Mouse (Mus musculus): ENCODE measurements around the gene Togaram1.

Gene Togaram1

DNA sequence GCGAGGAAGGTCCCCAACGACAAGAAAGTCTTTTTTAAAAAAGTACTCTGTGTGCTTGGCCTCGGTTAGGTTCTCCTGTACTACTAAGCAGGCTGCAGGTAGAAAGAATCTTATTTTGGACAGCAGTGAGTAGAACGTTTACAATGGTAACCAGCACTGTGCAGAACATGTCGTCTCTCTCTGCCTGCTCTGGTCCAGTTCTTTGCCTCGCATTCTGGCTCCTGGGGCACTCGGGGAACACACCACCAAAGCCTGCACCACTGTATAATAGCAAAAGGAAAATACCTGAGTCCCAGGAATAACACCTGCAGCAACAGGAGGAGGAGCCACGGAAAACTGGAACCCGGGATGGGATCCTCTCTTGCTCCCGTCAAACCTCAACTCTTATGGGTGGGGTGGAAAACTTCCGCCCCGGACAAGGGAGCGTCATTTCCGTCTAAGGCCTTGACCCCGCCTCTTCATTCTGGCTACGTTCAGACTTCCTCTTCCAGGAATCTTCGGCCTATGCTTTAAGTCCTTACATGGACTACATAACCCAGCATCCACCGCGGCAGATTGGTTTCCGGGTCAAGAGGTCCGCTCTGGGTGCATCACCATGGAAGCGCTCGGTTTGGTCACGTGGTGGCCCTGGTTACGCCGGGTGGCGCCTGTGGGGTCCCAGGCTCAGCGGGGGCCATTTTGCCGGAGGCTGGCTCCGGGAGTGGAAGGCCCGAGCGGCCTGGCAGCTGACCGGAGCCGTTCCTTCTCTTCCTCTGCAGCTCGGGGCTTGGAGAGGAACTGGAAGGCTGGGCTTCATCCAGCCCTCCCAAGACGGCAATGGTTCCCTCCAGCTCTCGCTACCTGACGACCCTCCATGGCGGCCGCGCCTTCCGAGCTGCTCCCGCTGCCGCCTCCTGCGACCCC, at the start of gene Togaram1, which contains the start of gene Klhl28:
Gene Togaram1, plus strand, starts transcription at position 681 of the 903 bp plus-strand sequence.
Gene Klhl28, minus strand, starts transcription at position 411 of the 903 bp plus-strand sequence.
- peak; percentile 96 to 98 for DNase-seq

DNA sequence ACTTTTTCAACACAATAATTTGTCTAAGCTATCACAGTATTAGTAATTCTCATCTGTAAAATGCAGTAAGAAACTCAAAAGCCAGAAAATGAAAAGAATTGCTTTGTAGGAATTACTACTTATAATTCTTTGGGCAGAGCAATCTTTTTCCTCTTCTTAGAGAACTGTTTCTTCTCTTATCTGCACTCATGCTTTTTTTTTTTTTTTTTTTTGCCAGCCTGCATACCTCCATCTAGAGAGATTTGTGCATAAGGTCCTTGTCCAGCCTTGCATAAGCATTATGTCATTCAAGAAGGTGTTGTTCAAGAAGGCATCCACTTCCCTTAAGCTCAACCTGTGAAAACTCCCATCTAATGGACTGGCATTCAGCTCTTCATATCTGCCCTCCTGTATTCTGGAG, 48.9 kb upstream of the Togaram1 start:
- no peak for DNase-seq

DNA sequence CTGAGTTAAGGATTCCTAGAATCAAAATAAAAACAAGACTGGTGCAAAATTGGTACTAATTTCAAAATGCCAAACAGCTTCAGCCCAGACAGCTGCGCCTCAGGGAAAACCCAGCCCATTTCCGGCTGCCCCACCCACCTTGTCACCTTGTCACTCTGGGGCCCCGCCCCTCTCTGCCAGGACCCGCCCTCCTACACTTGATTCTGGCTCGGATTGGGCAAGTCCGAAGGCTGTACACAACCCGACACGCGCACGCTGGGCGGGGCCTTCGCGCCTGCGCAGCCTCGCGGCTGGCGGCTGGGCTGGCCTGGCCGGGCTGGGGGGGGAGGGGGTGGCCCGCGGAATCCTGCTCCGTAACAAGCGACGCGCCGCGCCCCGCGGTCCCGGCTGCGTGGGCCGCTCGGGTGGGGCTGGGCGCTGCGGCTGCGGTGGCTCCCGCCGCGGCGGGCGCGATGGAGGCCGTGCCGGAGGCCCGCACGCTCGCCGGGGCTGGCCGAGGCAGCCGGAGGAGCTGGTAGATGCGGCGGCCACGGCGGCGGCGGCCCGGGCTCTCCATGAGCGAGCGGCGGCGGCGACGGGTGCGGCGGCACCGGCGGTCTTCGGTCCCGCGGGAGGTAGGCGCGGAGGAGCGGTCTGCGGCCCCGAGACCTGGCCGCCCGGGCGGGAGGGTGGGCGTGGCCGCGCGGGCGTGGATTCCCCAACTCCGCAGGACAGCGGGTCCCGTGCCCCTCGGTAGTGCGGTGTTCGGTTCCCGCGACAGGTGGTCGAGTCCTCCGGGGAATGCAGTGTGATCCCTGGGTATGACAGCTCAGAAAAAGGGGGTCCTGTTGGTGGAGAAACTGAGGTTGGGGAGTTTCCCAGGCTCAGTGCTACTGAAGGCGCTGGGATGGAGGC, 47.8 kb upstream of the Togaram1 start, which contains the start of gene Gm527:
Gene Gm527, plus strand, starts transcription at position 329 of the 894 bp plus-strand sequence.
- peak; percentile 91 to 95 for DNase-seq

DNA sequence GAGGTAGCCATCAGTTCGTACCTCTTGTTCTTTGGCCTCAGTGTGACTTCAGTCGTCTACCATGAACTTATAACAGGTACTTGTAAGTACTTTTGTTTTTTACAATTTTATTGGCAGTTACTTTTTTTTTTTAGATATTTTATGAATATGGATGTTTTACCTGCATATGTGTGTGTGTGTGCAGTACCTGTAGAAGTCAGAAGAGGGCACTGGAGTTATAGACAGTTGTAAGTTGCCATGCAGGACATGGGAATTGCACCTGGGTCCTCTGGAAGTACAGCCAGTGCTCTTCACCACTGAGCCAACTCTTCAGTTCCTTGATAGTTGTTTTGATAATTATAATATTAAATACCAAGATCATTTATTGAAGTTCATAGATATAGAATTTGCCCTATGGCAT, 28.1 kb upstream of the Togaram1 start:
- no peak for DNase-seq

DNA sequence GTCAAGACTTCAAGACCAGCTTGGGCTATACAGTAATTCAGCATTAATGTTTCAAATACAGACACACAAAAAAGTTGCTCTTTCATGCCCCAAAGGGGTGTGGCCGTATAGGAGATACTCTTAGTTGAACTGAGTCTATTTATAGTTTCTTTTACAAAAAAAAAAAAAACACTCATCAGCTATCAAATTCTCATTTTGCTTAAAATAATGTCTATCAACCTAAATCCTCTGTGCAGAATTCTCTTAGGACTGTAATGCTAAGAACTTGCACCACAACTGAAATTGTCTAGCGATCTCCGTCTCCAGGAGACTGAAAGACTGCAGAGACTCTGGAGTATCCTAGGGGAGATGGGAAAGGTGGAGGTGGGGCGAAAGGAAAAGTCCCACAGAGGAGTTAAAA, 1.0 kb upstream of the Togaram1 start:
- no peak for DNase-seq

DNA sequence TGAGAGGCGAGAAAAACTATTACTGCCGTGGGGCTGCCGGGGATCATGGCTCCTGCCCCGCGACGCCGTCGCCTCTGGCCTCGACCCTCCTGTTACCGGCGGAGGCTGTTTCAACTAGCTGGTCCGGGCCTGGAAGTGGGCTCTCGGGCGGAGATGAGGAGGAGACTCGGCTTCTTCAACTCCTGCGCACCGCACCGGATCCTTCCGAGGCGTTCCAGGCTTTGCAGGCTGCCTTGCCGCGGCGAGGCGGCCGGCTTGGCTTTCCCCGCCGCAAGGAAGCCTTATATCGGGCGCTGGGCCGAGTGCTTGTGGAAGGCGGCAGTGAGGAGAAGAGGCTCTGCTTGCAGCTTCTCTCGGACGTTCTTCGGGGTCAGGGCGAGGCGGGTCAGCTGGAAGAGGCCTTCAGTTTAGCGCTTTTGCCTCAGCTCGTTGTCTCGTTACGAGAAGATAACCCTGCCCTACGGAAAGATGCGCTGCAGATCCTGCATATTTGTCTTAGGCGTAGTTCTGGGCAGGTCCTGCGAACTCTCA, 562 bp downstream of the Togaram1 start:
- DNase-seq = peak in 1 of 2 experiments; percentile 54

DNA sequence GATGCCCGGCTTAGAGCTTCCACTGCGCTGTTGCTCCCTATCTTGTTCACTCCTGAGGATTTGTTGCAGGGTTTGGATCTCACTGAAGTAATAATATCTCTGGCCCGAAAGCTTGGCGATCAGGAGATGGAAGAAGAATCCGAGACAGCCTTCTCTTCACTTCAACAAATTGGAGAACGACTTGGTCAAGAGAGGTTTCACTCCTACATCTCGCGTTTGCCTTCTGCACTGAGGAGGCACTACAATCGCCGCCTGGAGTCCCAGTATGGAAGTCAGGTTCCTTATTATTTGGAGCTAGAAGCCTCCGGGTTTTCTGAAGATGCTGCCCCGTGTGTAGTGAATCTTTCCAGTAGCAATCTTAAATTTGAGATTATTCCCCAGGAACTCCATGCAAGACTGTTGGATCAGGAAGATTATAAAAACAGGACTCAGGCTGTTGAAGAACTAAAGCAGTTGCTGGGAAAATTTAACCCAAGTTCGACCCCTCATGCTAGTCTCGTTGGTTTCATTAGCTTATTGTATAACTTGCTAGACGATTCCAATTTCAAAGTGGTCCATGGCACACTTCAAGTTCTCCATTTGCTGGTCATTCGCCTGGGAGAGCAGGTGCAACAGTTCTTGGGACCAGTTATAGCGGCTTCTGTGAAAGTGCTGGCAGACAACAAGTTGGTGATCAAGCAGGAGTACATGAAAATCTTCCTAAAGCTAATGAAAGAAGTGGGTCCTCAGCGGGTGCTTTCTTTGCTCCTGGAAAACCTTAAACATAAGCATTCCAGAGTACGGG, 1.2 kb downstream of the Togaram1 start:
- DNase-seq = peak in 1 of 2 experiments; percentile 4

DNA sequence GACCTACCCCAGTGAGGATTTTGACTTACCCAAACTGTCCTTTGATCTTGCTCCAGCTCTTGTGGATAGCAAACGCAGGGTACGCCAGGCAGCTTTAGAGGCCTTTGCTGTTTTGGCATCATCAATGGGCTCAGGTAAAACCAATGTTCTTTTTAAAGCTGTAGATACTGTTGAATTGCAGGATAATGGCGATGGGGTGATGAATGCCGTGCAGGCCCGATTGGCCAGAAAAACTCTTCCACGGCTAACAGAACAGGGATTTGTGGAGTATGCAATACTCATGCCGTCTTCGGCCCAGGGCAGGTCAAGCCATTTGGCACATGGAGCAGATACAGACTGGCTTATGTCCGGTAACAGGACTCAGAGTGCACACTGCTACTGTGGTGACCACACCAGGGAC, 1.9 kb downstream of the Togaram1 start:
- DNase-seq = peak in 1 of 2 experiments; percentile 6

DNA sequence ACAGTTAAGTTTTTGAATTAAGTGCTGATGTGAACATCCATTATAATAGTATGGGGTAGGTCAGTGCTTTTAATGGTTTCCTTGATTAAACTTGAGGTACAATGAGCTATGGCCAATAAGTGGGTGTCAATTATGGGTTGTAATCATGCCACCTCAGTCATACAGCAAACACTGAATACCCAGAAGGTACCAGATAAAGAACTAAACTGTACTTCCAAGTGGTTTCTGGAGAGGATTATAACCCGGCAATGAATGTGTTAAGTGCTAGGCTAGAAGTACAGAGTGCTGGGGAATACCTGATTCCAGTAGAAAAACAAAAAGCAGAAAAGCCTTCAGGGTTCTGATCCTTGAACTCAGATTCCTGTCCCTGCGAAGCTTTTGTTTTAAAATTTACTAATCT, 2.5 kb downstream of the Togaram1 start:
- no peak for DNase-seq

DNA sequence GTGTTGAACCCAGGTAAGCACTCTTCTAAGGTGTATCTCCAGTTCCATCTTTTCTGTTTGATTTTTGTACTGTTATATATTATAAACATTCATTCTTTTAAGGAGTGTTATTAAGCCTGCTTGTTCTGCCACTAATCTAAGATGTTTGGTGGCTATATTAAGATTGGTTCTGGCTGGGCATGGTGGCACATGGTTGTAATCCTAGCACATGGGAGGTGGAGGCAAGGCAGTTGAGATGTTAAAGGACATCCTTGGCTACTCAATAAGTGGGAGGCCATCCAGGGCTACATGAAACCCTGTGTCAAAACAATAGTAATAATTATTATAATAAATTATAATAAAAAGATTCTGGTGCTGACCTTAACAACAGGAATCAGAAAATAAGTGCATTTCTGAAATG, 5.8 kb downstream of the Togaram1 start:
- DNase-seq = no peak

DNA sequence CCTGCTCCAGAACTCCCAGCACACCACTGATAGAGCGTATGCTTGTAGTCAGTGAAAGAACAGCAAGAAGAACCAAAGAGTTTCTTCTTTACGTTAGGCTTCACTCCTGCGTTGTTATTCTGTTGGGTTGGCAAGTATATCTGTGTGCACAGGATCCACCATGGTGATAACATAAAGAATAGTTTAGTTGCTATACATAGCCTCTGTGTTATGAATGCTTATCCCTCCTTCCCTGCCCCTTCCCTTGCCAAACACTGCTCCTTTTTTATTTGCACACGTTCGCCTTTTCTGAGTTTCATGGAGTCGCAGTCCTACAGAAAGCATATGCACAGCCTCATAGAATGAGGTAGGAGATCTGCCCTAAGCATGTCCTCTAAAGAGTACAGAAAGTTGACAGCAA, 6.5 kb downstream of the Togaram1 start:
- DNase-seq = no peak

DNA sequence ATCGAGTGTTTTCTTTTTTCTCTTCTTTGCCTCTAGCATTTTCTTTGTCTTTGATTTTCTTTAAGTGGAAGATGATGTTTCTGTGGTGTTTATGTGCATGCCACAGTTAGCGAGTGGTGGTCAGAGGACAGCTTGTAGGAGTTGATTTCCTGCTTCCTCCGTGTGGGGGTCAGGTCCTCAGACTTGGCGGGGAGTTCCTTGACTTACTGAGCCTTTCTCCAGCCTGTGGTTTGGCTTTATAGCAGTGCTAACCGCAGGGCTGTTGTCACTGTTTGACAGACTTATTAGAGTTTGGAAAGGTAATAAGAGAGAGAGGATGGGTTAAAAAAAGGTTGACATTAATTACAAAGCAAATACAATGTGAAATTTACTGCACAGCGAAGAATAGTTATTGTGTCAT, 10.0 kb downstream of the Togaram1 start:
- DNase-seq = no peak

DNA sequence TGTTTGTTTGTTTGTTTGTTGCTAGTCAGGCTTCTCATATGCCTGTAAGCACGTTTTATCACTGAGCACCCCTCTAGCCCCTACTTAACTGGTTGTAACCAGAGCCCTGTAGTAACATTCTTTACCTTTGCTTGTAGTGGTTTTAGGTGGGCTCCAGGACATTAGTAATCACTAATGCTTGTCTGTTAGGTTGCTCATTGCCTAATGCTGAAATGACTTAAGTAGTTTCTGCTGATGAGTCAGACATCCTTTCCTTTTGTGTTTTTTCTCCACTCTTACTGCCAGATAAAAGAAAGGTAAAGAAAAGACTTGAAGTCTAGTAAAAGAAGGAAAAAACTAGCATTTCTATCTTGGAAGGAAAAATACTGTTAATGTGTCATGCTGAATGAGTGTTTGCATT, 10.6 kb downstream of the Togaram1 start:
- DNase-seq = no peak

DNA sequence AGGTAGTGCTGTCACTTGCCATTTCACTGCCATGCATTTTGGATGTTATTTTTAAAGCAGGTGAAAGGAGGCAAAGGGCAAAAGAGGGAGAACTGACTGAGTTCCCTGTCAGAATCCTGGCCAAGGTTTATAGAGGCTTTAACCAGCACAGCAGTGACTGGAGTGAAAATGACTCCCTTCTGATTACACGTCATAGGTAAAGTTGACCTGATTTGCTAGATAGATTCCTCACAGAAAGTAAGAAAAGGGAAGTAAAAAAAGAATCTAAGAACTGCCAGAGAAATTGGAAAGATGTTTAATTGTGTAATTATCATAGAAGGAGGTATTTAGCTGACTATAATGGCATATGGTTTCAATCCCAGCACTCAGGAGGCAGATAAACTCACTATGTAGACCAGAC, 11.9 kb downstream of the Togaram1 start:
- no peak for DNase-seq

DNA sequence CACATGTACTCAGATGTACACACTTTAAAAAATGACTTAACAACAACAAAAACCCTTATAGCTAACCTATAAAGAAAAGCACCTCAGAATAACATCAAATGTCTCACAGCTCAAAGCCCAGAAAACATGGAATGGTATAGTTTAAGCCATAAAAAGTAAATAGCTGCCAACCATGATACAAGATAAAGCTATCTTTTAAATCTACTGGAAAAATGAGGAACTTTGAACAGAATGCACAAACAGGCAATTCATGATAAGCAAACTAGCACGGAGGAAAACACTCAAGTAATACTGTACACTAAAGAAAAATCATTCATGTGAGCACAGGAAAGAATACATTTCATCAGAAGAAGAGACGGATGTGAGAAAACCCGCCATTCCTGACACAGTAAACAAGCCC, 42.1 kb downstream of the Togaram1 start:
- no peak for DNase-seq

DNA sequence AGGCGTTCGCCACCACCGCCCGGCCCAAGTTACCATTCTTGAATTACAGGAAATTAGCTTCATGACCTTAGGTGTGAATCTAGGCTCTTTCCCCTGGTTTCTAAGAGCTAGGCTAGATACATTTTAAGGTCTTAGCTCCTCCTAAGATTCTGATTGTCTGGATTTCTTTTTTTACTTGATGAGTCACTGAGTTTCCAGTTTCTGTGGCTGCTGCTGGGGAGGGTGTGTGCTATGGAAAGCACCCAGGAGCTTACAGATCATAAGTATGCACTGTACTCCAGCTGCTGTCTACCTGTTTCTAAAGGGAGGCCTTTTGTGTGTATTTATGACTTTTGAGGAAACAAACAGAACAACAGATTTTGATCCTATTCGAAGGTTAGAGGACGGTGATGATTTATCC, 57.2 kb downstream of the Togaram1 start:
- no peak for DNase-seq

DNA sequence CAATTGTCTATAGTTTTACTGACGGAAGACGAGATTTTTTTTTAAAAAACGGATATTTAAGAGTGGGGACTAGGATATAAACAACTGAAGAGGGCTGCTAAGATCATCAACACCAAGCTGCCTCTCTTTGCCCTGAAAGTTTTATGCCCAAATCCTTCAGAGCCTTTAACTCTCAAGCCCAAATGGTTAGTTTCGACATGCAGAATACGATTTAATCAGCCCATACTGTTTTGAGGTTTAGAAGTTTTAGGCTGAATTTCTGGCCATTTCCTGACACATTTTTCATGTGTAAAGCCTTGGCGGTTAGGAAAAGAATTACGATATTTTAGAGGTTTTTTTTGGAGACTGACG, 70.2 kb downstream of the Togaram1 start:
- DNase-seq = no peak

DNA sequence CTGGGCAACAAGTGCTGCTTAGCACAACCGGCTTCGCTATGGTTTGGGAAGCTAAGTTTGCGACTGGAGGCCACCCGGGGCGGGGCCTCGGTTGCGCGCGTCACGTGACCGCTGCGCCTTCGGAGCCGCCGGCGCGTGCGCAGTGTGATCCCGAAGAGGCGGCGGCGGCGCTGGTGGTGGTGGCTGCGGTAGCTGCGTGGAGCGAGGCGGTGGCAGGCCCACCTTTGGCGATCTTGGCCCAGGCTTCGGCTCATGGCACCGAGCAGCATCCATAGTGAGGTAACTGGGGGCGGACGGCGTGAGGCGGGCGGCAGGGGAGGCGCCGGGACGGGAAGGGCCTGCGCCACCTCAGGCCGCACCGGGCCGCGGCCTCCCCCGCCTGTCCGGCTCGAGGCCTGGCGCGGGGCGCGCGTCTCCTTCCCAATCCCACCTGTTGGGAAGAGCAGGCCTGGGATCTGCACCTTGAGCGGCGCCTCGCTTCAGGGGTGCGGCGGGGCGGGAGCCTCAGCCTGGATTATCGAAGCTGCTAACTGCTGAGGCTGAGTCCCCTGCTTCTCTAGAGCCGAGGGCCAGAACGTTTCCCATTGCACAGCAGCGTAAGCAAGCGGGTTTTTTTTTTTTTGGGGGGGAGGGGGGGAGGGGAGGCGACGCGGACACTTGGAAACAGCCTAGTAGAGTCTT, 70.7 kb downstream of the Togaram1 start, which contains the start of gene Prpf39:
Gene Prpf39, plus strand, starts transcription at position 144 of the 681 bp plus-strand sequence.
- peak; percentile 83 to 95 for DNase-seq

DNA sequence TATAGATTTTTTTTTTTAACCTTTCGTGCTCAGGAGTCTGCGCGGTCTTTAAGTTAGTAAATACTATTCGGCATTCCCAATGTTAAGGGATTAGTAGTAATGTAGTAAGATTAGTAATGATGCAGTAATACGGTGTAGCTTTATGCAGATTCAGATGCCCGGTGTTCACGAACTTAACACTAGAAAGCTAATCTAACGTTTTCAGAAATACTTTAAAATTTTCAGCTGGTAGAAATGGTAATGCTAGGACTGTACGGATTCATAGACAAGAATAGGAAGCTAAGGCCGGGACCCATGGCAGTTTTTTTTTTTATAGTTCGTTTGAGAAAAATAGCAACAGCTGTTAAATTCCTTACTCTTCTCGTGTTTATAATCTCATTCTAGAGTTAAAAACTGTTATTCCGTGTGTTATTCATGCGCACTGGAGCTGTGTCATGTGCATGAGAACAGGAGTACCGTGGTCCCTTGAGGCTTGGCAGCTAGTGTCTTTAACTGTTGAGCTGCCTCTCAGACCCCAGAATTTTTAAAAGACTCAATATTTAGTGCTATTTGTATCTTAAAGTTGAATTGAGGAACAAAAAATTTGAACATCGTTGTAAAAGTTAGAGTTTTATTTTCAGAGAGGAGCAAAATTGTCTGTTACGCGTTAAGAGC, 71.4 kb downstream of the Togaram1 start:
- no peak for DNase-seq

DNA sequence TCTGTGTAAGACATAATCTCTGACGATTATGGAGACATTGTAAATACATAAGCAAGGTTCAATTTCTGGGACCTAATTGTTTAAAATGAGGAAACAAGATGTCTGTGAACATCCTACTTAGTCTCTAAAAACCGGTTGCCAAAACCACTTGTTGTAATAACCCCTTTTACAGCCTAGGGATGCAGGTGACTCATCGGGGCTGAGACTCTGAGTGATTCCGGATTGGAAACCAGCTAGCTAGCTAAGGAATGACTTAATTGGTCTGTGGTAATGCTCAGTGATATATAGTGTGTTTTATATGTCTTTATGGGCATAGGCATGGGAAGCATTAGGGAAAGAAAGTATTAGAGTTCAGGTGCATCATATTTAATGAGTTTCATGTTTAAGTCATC, 71.9 kb downstream of the Togaram1 start:
- DNase-seq = no peak

DNA sequence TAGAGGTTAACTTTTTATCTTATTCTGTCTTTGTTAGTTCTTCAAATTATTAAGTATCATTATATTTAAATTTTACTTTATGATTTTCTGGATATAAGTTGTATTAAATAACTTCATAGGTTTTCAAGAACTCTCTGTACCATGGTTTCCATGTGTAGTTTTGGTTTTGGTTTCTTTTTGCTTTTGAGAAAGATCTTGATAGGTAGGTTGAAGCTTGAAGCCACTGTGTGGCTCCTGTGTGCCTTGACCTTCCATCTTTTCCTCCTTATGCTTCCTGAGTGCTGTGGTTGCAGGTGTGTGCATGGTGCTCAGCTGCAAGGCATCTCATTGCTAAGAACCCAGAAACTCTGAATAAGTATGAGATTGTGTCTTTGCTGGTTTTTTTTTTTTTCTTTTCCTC, 83.2 kb downstream of the Togaram1 start:
- no peak for DNase-seq

All from spleen, adult 18-20 months (tissue).